Mouse (Mus musculus): ENCODE results near the gene Cubn. TPM values are rescaled to one million over a fixed set of nuclear protein-coding genes. Genes with fewer than 3 reads are reported as not detected.

Cubn gene
- total and polyA plus RNA-seq, 3 experiments, result 0.03 to 0.09 (median 0.04) TPM

GRCm38 (mm10) chr2:13270736-13271135 is 220.9 kb downstream of the Cubn start:
- Histone ChIP-seq H3K4me1 (ENCODE audit: control insufficient read depth in 1 of 2, insufficient read depth in 2 of 2) (peaks cover 0 to 31% of the 10 kb centered on the region in 2 experiments; a peak in 2 of 4 replicates), H3K79me2 (replicated peaks; ENCODE audit: control insufficient read depth, extremely low read depth, insufficient read depth, poor library complexity, severe bottlenecking) (no peaks in the 10 kb centered on the region), H3K27me3 (replicated peaks) (no peaks in the 10 kb centered on the region), H3K36me3 (replicated peaks in 1 of 2; ENCODE audit: control insufficient read depth in 1 of 2, insufficient read depth in 1 of 2, low read length in 1 of 2) (peaks cover 0 to 35% of the 10 kb centered on the region in 2 experiments), H3K9me3 (replicated peaks; ENCODE audit: low read length) (no peaks in the 10 kb centered on the region), H3K4me2 (ENCODE audit: insufficient read depth, low read depth, poor library complexity, severe bottlenecking) (peak overlapping the region; percentile 86), H3K9ac (ENCODE audit: insufficient read depth, low read depth) (peak overlapping the region; percentile 53), H3K4me3 (replicated peaks in 1 of 3; ENCODE audit: low read depth in 2 of 3, low read length in 2 of 3, poor library complexity in 1 of 3) (peak overlapping the region; percentile 69 to 91 (median 73)), H3K27ac (ENCODE audit: insufficient read depth, low read depth) (no peak overlapping the region)
- in situ Hi-C loops (cut with MboI; ENCODE audit: low pct_ligation_motif_present, low pct_unique_long_range_greater_than_20kb, low sequenced_read_pairs), result no loop called here
- dilution Hi-C loops (cut with MboI; ENCODE audit: extremely low pct_ligation_motif_present, extremely low pct_unique_long_range_greater_than_20kb, low sequenced_read_pairs), result no loop called here
- TF ChIP-seq MXI1 (IDR thresholded peaks at IDR 0.05; ENCODE audit: low read depth, low read length) (peak; percentile 75), USF2 (conservative IDR thresholded peaks at IDR 0.05; ENCODE audit: low read depth, low read length) (no peak), SIN3A (IDR thresholded peaks at IDR 0.05; ENCODE audit: low read length) (0 out of 2 replicates have a peak, but pooled peaks have one; percentile 28), KAT2A (IDR thresholded peaks at IDR 0.05; ENCODE audit: insufficient replicate concordance, low read length) (0 out of 2 replicates have a peak, but pooled peaks have one; percentile 29), ZC3H11A (IDR thresholded peaks at IDR 0.05; ENCODE audit: low read depth, low read length) (no peak), HCFC1 (IDR thresholded peaks at IDR 0.05; ENCODE audit: low read depth, low read length) (no peak), BHLHE40 (IDR thresholded peaks at IDR 0.05; ENCODE audit: low read depth, low read length) (peak; percentile 44), TBP (conservative IDR thresholded peaks at IDR 0.05; ENCODE audit: low read depth, low read length) (no peak), POLR2AphosphoS2 (IDR thresholded peaks at IDR 0.05; ENCODE audit: low read depth, low read length) (no peak), MAZ (IDR thresholded peaks at IDR 0.05; ENCODE audit: low read depth, low read length) (no peak), ZNF384 (IDR thresholded peaks at IDR 0.05; ENCODE audit: low read depth, low read length) (no peak), MEF2A (IDR thresholded peaks at IDR 0.05; ENCODE audit: borderline replicate concordance, low read depth, low read length) (no peak), RAD21 (IDR thresholded peaks at IDR 0.05; ENCODE audit: low read depth, low read length) (no peak), EP300 (IDR thresholded peaks at IDR 0.05; ENCODE audit: low read length) (0 out of 2 replicates have a peak, but pooled peaks have one; percentile 9), IRF4 (IDR thresholded peaks at IDR 0.05; ENCODE audit: low read depth, low read length) (no peak), ZMIZ1 (IDR thresholded peaks at IDR 0.05; ENCODE audit: low read depth, low read length) (no peak)
- DNase-seq (ENCODE audit: extremely low read depth), result peak; percentile 39

- dilution Hi-C loops (cut with MboI; ENCODE audit: extremely low pct_ligation_motif_present, extremely low pct_unique_long_range_greater_than_20kb, low sequenced_read_pairs), result no loop called here
- Histone ChIP-seq H3K36me3 (replicated peaks in 1 of 2; ENCODE audit: control insufficient read depth in 1 of 2, insufficient read depth in 1 of 2, low read length in 1 of 2) (peaks cover 0 to 45% of the 10 kb centered on the region in 2 experiments), H3K4me1 (ENCODE audit: control insufficient read depth in 1 of 2, insufficient read depth in 2 of 2) (peaks cover 0 to 33% of the 10 kb centered on the region in 2 experiments; a peak in 2 of 4 replicates), H3K79me2 (replicated peaks; ENCODE audit: control insufficient read depth, extremely low read depth, insufficient read depth, poor library complexity, severe bottlenecking) (no peaks in the 10 kb centered on the region), H3K27ac (ENCODE audit: insufficient read depth, low read depth) (no peak overlapping the region), H3K4me2 (ENCODE audit: insufficient read depth, low read depth, poor library complexity, severe bottlenecking) (no peak overlapping the region), H3K9ac (ENCODE audit: insufficient read depth, low read depth) (no peak overlapping the region), H3K27me3 (replicated peaks) (no peaks in the 10 kb centered on the region), H3K4me3 (replicated peaks in 1 of 3; ENCODE audit: low read depth in 2 of 3, low read length in 2 of 3, poor library complexity in 1 of 3) (no peak overlapping the region), H3K9me3 (replicated peaks; ENCODE audit: low read length) (no peaks in the 10 kb centered on the region)
- TF ChIP-seq JUN (IDR thresholded peaks at IDR 0.05; ENCODE audit: insufficient read depth, low read depth, low read length) (no peak), HCFC1 (IDR thresholded peaks at IDR 0.05; ENCODE audit: low read depth, low read length) (no peak), USF2 (conservative IDR thresholded peaks at IDR 0.05; ENCODE audit: low read depth, low read length) (no peak), POLR2AphosphoS2 (IDR thresholded peaks at IDR 0.05; ENCODE audit: low read depth, low read length) (no peak), POLR2A (IDR thresholded peaks at IDR 0.05; ENCODE audit: low read depth, low read length) (no peak), NRF1 (IDR thresholded peaks at IDR 0.05; ENCODE audit: low read depth, low read length) (no peak), ETS1 (conservative IDR thresholded peaks at IDR 0.05; ENCODE audit: low read depth, low read length) (no peak), MXI1 (IDR thresholded peaks at IDR 0.05; ENCODE audit: low read depth, low read length) (no peak), CHD2 (IDR thresholded peaks at IDR 0.05; ENCODE audit: low read length) (no peak), MAX (IDR thresholded peaks at IDR 0.05; ENCODE audit: low read length) (no peak), ZMIZ1 (IDR thresholded peaks at IDR 0.05; ENCODE audit: low read depth, low read length) (no peak), TCF12 (IDR thresholded peaks at IDR 0.05; ENCODE audit: low read depth, low read length) (no peak), E2F4 (IDR thresholded peaks at IDR 0.05; ENCODE audit: insufficient replicate concordance, low read depth, low read length) (no peak), MEF2A (IDR thresholded peaks at IDR 0.05; ENCODE audit: borderline replicate concordance, low read depth, low read length) (no peak), SIN3A (IDR thresholded peaks at IDR 0.05; ENCODE audit: low read length) (no peak), IRF4 (IDR thresholded peaks at IDR 0.05; ENCODE audit: low read depth, low read length) (no peak), MAFK (IDR thresholded peaks at IDR 0.05; ENCODE audit: insufficient replicate concordance, low read length) (no peak)
- DNase-seq (ENCODE audit: extremely low read depth), result no peak
- in situ Hi-C loops (cut with MboI; ENCODE audit: low pct_ligation_motif_present, low pct_unique_long_range_greater_than_20kb, low sequenced_read_pairs), result no loop called here
Measured at GRCm38 (mm10) chr2:13268681-13269293, 222.8 kb downstream of the Cubn start.
